Mouse (Mus musculus) urinary bladder, adult 18-20 months (tissue): ENCODE measurements around the gene Col18a1.

Experiments used
- DNase-seq, 2 experiments: peaks; one replicate each; pipeline ENCODE4 v3.0.0; 2022; ENCODE audit warnings: low spot score in 2 of 2, mixed read lengths in 2 of 2

Gene Col18a1

GRCm38 (mm10) chr10:77064659-77065058 lies 101.7 kb downstream of the Col18a1 start:
- no peak for DNase-seq

DNA sequence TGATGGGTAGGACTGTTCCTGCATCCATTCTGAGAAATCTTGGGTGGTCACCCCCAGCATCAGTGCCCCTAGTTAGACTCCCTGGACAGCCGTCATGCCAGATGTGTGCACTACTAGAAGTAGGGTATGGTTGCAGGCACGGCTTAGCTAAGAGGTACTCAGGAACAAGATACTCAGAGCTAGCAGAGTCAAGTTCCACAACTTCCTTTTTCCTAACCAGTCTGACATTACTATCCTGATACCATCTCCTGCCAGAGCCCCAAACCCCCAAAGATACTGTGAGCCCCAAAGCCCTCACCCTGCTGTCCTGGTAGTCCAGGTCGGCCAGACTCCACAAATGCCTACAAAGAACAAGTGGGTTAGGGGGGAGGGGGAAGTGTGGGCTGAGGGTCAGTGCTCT lies 102.1 kb downstream of the Col18a1 start:
- DNase-seq: no peak

- no peak for DNase-seq
Observed at GRCm38 (mm10) chr10:77062393-77063010, 103.8 kb downstream of the Col18a1 start.

- no peak for DNase-seq
Observed at GRCm38 (mm10) chr10:77061426-77061825, 104.9 kb downstream of the Col18a1 start.

- DNase-seq: no peak
Observed at GRCm38 (mm10) chr10:77056768-77057167, 109.6 kb downstream of the Col18a1 start.

GRCm38 (mm10) chr10:77048606-77049005 lies 117.7 kb downstream of the Col18a1 start:
- no peak for DNase-seq

GRCm38 (mm10) chr10:77048196-77048595 lies 118.2 kb downstream of the Col18a1 start:
- DNase-seq: no peak

DNA sequence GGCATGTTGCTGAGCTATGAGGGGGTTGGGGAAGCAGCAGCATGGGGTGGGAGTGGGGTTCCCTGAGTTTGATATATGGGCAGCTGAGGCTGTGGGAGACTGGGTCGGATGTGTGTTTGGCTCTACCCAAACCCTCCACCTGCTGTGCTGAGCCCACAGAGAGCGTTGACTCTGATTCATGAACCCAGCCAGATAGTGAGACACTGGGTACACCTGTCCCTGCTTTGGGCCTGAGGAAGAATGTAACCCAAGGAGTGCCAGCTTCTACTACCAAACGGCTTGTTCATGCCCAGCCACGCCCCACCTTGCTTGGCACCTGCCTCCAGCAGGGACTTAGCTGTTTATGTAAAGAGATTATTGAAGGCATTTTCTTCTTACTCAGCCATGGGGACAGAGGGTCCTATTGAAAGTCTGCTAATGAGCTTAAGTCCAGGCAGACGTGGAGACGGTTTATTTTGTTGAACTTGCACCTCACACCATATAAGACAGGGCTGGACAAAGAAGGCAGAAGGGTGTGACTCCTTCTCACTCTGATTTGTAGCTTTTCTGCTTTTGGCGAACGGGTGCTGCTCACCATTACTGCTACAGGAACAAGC lies 127.7 kb downstream of the Col18a1 start:
- DNase-seq: no peak

GRCm38 (mm10) chr10:77035487-77035886 lies 130.9 kb downstream of the Col18a1 start:
- no peak for DNase-seq

DNA sequence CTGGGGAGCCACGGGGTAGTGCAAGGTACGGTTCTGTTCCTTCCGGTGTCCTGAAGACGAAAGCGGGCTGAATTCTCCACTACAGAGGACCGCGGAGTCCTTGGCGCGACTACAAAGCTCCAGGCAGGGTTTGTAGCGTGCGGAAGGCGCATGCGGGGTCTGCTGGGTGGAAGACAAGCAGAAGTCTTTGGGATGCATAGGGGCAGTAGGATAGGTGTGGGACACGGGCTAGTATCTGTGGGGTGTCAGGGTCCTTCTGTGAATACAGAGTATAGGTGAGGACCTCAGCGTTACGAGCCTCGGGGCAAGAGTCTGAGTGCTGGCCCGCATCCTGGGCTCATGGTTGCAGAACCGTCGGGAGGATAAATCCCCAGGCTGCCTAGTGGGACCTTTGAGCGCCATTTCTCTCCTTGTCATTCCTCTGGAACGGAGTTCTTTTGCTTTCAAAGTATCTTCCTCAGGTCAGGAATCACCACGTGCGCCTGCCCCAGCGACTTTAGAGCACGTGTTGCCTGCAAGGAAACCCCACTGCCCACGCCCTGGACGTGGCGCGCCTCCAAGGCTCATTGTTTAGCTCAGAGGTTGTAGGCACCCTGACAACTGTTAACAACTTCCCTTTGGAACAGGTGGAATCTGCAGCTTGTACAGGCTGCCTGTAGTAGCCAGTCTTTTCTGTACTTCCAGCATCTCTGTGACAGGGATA lies 132.9 kb downstream of the Col18a1 start:
- no peak for DNase-seq

GRCm38 (mm10) chr10:77032591-77033322 lies 133.6 kb downstream of the Col18a1 start:
- peak; percentile 91 to 94 for DNase-seq

DNA sequence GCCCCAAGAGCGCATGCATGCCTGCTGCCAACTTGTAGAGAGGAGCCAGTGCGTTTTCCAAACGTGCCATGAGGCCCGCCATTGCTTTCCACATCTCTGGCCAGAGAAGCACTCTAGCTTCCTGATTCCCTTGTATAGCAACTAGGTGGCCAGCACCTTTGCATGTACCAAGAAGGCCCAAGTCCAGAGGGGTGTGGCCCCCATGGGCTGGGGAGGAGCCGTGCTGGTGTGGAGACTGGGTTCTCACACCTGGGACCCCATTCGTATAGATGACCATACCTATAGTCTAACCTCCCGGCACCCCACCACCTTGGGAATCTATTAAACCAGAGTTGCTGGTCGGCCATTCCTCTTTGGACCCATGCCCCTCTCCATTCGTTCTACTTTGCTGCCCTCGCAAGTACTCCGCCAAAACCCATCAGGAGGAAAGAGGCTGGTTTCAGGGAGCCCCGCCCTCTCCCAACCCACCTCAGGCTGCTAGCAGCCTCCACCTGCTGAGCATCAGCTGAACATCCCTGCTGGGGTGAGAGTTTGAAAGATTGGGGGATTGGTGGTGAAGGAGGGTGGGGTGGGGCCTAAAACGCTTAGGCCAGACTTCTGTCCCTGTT lies 134.5 kb downstream of the Col18a1 start, which contains the start of gene Slc19a1:
Gene Slc19a1 (plus strand): TSS at position 474 of the 608 bp plus-strand sequence.
- DNase-seq: no peak

GRCm38 (mm10) chr10:77030666-77031065 lies 135.7 kb downstream of the Col18a1 start:
- DNase-seq: no peak

GRCm38 (mm10) chr10:77029761-77030160 lies 136.6 kb downstream of the Col18a1 start:
- DNase-seq: no peak

DNA sequence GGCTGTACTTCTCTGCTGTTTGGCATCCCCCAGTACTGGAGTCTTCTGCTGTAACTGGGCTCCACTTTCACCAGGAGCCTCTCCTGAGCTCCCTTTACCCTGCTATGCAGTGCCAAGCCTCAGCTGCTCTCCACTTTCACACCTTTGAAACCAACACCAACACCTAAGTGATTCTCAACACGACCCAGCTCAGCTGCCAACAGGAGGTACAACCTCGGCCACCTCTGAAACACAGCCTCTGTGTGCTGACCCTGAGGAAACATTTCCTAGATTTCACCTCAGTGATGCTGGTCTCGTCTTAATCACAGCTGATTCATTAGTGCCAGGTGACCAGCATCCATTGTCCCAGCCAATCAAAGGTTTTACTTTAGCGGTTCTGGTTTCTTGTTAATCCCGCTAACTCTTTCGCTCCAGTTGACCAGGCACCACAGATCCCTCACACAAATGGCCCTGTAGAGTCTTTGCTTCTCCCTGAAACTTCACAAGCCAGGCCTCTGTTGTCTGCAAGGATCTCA lies 137.5 kb downstream of the Col18a1 start:
- DNase-seq: no peak

GRCm38 (mm10) chr10:77026944-77027343 lies 139.4 kb downstream of the Col18a1 start:
- DNase-seq: no peak

GRCm38 (mm10) chr10:77024231-77024630 lies 142.1 kb downstream of the Col18a1 start:
- no peak for DNase-seq

- no peak for DNase-seq
Observed at GRCm38 (mm10) chr10:77022301-77023130, 143.8 kb downstream of the Col18a1 start.

DNA sequence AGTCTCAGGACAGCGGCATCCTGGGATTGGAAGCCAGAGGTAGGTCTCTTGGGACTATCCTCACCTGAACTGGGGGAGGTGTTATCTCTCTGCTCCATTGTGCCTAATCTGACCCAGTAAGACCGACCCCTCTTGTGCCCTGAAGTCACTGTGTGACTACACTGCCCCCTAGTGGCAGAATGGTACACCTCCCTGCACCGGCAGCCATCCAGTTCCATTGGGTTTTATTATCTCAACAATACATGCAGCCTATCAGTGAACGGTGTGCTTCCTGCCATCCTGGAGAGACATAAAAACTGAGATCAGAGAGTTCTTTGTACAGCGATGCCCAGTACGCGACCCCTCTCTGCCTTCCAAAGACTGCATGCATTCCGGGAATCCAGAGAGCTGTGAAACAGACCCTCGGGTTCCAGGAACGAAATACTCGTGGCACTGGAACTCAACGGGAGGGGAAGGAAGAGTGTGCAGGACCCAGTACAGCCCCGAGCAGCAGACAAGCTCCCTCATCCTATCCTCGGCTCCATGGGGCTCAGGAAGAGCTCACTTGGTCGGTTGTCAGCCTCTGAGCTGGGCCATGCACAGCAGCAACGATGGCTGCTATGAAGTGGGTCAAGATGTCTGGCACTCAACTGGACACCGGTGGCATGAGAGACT lies 144.8 kb downstream of the Col18a1 start:
- peak; percentile 56 to 60 for DNase-seq

DNA sequence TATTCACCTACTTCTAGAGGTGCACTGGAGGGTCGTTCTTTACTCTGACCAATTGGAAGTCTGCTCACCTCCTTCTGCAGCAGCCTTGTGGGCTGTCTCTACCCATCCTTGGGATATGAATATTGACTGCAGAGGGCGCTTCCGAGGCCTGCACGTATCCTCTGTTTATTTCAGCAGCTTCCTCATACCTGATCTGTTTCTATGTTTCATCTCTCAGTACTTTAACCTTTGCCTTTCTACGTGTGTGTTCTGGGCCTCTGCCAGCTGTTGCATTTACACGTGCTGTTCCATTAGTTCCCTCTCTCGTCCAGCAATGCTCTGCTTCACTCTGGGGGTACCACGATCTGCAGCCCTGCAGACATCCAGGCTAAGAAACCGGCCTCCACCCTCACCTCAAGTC lies 148.7 kb downstream of the Col18a1 start:
- no peak for DNase-seq
